Mouse (Mus musculus) cerebellum, postnatal 4 days (tissue): ENCODE measurements around the gene Rapgef5.

Experiments used
- DNase-seq, 2 experiments: peaks; one replicate each; pipeline ENCODE4 v3.0.0; 2022; ENCODE audit warnings: low spot score in 2 of 2, mixed read lengths in 1 of 2

Rapgef5 gene

DNA sequence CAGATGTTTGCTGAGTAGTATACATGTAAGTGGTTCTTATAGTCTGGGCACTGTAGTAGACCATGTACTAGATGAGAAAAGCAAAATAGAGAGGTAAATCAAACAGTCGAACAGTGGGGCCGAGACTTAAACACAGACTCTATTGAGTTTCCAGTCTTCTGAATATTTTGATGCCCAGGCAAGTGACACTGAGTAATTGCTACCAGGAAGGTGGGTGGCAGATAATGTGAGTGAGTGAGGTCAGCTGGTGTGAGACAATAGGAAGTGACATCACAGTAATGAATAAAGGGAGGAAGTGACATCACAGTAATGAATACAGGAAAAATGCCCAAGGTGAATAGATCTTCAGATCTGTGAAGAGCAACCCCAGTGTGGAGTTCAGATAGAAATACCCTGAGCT is at the start of gene Rapgef5:
TSS of gene Rapgef5 (plus strand) at position 301 of the 400 bp plus-strand sequence.
- DNase-seq: no peak

DNA sequence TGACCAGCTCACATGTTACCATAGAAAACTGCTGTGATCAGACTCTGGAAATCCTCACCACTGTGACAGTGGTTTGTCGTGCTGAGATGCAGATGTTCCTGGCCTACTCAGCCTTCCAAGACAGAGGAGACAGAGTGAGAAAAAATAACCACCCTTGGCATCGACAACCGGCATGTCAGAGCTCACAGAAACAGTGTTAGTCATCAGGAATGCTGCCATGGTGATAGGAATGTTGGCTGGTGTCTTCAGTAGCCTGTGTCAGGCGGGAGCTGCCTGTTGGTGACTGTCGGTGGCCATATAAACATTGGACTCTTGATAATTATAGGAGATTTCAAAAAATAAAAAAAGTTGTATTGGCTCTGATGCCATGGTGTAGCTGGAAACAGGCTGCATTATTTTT is 48.0 kb upstream of the Rapgef5 start:
- no peak for DNase-seq

GRCm38 (mm10) chr12:117479014-117479413 is 37.3 kb upstream of the Rapgef5 start:
- no peak for DNase-seq

- no peak for DNase-seq
These were observed 36.6 kb upstream of the Rapgef5 start for GRCm38 (mm10) chr12:117479680-117480079.

- no peak for DNase-seq
These were observed 35.3 kb upstream of the Rapgef5 start for GRCm38 (mm10) chr12:117480958-117481357.

DNA sequence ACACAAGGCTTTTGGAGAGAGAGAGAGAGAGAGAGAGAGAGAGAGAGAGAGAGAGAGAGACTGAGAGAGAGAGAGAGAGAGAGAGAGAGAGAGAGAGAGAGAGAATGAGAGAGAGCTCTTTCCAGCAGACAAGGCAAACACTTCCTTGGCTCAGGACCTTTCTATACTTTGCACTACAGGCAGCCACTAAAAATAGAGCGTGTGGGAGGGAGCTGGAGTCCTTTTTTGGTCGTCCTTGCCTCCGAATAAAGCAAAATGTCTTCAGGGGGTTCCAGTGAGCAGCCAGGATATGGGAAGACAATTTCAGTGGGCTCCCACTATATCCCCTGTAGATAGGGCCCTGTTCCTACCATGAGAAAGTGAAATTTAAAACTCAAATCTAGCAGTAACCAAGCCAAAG is 33.6 kb upstream of the Rapgef5 start:
- no peak for DNase-seq

DNA sequence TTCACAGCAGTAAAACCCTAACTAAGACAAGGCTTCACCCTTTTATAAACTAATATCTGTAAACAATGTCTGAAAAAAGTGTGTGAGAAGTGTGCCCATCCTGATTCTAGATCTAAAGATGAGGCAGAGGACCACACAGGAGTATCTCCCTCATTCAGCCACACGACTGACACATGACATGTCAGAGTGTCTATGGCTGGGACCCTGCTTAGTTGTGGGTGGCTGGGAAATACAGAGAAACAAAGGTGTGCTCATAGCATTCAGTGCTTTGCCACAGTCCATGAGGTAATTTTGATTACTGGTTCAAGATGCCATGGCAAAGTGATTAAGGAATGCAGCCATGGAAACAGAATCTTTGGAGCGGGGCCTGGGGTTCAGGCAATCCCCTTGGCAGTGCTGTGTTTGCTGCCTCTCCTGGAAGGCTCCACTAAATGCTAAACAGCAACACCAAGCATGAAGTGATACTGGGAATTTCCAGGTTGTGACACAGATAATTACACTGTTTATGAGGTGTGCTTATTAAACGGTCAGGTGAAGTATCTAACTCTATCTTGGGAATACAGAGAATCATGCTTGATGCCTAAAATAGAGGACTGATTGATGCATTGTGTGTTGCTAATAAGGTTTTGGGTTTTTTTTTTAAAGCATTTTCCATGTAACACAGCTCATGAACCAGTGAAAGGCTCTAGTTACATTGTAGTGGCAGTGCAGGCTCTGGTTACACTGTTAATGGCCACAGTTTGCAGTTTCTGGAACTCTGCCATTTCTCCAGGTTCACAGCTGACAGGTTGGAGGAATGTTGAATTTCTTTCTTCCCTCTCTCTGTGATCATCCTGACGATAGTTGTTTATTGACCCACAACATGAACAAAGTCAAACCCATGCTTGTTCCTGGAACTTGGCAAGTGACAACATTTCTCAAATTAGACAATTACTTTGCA is 29.9 kb upstream of the Rapgef5 start:
- DNase-seq: no peak

GRCm38 (mm10) chr12:117496501-117497176 is 19.6 kb upstream of the Rapgef5 start:
- DNase-seq: no peak

- DNase-seq: no peak
These were observed 18.9 kb upstream of the Rapgef5 start for GRCm38 (mm10) chr12:117497361-117497760.

- DNase-seq: no peak
These were observed 17.0 kb upstream of the Rapgef5 start for GRCm38 (mm10) chr12:117499242-117499641.

- no peak for DNase-seq
These were observed 15.1 kb upstream of the Rapgef5 start for GRCm38 (mm10) chr12:117501180-117501579.

DNA sequence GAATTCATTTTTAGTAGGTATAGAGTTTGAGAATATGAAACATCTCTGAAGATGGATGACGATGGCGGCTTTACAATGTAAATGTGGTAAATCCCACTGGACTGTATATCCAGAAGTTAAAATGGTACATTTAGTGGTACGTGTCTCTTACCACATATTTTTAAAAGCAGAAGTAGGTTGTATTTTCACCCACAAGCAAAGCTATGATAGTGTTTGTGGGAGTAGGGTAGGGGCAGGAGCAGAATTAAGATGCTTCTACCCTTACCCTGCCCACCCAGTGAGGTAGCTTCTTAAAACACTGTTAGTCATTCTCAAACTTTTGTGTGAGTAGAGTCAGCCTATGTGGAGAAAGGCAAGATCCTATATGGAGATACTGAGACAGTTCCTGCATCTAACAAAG is 13.4 kb upstream of the Rapgef5 start:
- no peak for DNase-seq

DNA sequence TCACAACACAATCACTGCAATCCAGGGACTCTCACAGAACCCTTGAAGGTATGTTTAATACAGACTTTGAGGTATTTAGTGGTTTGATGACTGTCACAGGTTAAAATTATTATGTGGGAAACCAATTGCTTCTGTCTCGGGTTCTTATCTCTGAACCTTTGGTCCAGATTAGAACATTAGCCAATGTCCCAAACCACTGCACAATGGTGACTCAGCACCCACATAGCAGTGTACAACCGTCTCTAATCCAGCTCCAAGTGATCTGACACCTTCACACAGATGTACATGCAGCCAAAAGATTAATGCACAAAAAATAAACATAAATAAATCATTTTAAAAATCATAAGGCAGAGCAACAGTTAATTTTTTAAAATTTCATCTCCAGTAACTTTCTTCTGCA is 11.1 kb upstream of the Rapgef5 start:
- DNase-seq: no peak

DNA sequence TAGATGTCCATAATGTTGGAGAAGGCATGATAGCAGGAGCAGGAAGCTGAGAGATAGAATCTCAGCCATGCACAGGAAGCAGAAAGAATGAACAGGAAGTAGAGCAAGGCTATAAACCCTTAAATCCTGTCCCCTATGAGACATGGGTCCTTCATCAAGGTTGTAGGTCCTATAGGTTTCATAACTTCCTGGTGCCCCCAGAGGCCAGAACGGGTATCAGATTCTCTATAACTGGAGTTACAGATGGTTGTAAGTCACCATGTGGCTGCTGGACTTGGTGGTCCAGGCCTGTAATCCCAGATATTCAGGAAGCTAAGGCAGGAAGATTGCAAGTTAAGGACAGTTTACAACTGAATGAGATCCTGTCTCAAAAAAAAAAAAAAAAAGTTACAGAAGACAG is 8.5 kb upstream of the Rapgef5 start:
- no peak for DNase-seq

- no peak for DNase-seq
These were observed 6.4 kb upstream of the Rapgef5 start for GRCm38 (mm10) chr12:117509919-117510318.

GRCm38 (mm10) chr12:117512468-117512867 is 3.8 kb upstream of the Rapgef5 start:
- DNase-seq: no peak

- no peak for DNase-seq
These were observed 2.9 kb upstream of the Rapgef5 start for GRCm38 (mm10) chr12:117513150-117513932.

DNA sequence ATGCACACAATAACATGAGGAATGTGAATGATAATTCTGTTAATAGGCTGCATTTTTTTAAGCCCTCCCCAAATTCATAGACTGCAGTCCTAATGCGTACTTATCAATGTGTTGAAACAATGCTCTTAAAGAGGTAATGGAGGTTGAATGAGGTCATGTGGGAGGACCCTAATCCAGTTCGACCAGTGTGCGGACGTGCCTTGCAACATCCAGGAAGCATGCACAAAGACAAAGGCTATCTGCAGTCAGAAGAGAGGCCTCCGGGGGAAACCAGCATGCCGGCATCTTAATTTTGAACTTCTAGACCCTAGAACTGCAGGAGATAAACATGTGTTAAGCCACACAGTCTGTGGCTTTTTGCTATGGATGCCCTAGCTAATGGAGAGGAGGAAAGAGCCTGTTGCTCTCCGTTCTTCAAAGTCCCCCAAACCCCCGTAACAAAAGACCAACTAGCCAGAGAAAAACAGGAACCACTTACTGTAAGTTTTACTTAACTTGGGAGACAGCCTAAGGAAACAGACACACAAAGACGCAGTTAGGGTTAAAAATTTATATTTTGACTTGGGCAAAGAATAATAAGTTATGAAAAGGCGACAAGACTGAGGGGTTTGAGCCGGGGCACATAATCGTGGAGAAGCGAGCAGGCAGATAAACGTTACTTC is 1.1 kb downstream of the Rapgef5 start:
- DNase-seq: no peak

DNA sequence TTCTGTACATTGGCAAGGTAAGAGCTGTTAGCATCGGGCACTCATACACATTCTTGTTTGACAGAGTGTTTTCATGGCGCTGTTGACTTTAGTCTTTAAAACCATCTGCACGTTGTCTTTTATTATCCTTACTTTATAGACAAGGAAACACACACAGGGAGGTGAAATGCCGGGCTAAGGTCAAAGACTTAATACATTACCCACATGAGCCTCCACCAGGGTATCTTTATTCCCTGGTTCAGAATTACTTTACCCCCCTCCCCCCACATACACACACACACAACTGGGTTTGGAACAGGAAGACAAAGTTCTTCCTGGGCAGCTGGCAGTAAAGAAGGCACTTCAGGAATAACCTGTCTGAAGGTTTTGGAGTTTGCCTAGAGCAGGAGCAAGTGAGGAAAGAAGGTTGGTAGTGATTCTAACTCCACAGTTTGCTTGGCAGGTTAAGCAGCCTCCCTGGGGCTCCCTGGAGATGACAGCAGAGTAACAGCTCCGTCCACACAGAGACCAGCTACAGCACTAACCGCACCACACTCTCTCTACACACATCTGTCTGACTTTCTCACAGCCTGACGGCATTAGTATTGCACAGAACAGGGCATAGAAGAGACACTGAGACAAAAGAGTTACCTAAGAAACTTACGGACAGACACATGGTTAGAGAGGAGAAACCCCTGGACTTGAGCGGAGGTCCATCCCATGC is 8.2 kb downstream of the Rapgef5 start:
- no peak for DNase-seq

DNA sequence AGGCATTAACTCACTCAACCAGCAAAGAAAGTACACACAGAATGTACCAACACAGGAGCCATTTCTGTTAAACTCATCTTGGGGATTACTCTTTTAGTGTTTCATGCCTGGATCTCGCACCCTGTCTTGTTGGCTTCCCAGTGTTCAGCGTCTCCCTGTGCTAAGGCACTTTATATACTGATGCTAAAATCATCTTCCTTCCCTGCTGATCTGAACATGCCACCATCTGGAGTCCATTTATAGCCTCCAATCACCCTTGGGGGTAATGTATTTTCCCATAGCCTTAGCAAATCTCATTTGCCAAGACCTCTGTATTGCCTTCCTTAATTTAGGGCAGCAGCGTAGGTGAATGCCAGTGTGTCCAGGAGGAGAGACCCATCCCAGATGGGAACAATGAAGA is 11.6 kb downstream of the Rapgef5 start:
- no peak for DNase-seq

DNA sequence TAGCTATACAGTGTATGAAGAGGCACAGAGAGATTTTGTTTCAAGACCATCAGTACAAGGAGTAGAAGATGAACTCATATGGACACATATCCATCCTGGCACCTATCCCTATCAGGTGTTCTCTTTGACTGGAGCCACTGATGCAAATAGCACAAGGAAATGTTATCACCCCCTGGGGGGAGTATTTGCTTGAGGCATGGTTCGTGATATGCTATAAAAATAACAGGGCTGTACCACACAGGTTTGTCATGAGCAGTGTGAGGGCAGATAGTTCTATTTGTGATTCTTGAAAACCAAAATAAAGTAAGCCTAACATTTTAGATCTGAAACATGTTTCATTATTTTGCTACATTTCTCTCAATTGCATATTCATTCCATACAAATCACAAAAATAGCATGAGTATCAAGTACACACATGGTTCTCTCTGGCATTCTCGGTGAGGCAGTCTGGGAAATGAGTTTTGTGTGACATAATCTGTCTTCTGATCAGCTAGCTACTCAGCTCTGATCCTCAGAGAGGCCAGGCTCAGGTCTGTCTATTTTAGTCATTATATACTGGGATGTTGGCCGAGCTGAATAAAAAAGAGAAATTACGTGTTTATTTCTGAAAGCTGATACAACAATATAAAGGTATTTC is 12.3 kb downstream of the Rapgef5 start:
- DNase-seq: no peak
